Mouse (Mus musculus): Measurements from ENCODE around the gene Sf3b4.

The Sf3b4 gene

GRCm38 (mm10) chr3:96172197-96173178 is at the start of gene Sf3b4:
Sf3b4 (plus strand) TSS chr3:96172332.
- peak; percentile 93 for DNase-seq (ENCODE audit: low spot score)

DNA sequence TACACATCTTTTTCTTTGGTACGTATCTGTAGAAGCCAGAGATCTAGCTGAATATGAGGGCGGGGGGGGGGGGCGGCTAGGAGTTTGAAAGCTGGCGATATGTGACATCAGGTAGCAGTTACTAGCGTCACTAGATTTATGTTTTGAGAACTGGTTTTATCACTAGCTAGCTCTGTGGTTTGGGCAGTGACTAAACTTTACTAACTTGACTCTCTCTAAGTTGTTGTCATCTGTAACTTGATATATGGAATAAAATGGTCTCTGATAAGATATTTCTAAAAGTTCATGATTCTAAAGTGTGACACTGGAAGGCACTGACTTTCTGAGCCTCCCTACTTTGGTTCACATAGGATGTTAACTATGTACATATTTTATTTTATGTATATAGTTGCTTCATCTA is 47.9 kb upstream of the Sf3b4 start:
- DNase-seq (ENCODE audit: low spot score): no peak

- DNase-seq (ENCODE audit: low spot score): no peak
Measured at GRCm38 (mm10) chr3:96128128-96128527, 44.0 kb upstream of the Sf3b4 start.

GRCm38 (mm10) chr3:96132478-96132877 is 39.7 kb upstream of the Sf3b4 start:
- no peak for DNase-seq (ENCODE audit: low spot score)

DNA sequence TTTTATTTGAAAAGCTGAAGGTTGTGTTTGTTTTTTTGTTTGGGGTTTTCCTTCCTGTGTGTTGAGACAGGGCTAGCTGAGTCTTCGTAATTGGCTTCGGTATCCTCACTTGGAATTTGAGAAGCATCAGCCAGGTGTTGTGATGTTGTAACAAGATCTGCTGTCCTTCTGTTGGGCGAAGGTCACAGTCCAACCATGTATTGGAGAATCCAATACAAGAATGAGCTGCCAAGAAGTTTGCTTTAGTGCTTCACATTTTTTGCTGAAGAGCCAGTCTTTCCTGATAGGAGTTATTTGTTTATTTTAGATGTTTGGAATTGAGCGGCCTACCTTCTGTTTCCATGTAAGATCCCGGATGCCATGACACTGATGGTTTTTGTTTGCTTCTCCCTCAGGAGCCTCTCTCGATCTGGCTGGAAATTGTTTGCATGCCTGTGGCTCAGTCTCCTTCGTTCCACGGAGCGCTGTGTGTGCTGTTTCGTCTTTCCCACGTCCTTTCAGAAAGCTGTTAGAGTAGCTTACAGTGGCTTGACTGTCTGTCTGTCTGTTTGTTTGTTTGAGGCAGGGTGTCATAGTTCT is 38.7 kb upstream of the Sf3b4 start:
- no peak for DNase-seq (ENCODE audit: low spot score)

GRCm38 (mm10) chr3:96135011-96135410 is 37.1 kb upstream of the Sf3b4 start:
- DNase-seq (ENCODE audit: low spot score): no peak

GRCm38 (mm10) chr3:96147950-96148349 is 24.2 kb upstream of the Sf3b4 start:
- DNase-seq (ENCODE audit: low spot score): peak; percentile 84

GRCm38 (mm10) chr3:96151836-96152235 is 20.3 kb upstream of the Sf3b4 start:
- DNase-seq (ENCODE audit: low spot score): no peak

DNA sequence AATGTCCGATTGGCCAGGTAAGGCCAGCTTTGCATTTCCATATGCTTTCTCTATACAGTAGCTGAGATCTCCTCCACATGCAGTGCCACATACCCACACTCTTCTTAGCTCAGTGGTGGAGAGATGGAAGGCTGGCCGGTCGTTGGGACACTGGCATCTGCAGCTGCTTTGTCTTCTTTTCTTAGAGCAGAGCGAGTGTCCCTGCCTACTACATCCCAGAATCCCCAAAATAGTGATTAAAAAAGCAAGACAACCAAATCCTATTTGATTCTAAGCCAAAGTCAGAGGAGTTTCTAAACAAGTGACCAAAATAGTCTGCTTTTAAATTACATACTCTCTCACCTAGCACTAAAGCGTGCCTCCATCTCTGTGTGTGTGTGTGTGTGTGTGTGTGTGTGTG is 19.5 kb upstream of the Sf3b4 start:
- DNase-seq (ENCODE audit: low spot score): no peak

DNA sequence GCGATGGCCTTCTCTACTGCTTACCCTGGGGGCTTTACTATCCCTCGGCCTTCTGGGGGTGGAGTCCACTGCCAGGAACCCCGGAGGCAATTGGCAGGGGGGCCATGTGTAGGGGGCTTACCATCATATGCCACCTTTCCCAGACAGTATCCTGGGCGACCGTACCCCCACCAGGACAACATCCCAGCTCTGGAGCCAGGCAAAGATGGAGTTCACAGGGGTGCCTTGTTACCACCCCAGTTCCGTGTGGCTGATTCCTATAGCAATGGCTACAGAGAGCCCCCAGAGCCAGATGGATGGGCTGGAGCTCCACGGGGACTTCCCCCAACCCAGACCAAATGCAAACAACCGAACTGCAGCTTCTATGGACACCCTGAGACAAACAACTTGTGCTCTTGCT is 16.6 kb upstream of the Sf3b4 start:
- no peak for DNase-seq (ENCODE audit: low spot score)

- DNase-seq (ENCODE audit: low spot score): no peak
Measured at GRCm38 (mm10) chr3:96159820-96160219, 12.3 kb upstream of the Sf3b4 start.

- DNase-seq (ENCODE audit: low spot score): peak; percentile 78
Measured at GRCm38 (mm10) chr3:96160222-96160802, 11.8 kb upstream of the Sf3b4 start.

GRCm38 (mm10) chr3:96160803-96161516 is 11.2 kb upstream of the Sf3b4 start:
- DNase-seq (ENCODE audit: low spot score): peak; percentile 84

GRCm38 (mm10) chr3:96161869-96162840 is 10.0 kb upstream of the Sf3b4 start, which contains the start of gene Mtmr11:
Mtmr11 (plus strand) TSS chr3:96162004.
- DNase-seq (ENCODE audit: low spot score): peak; percentile 51

DNA sequence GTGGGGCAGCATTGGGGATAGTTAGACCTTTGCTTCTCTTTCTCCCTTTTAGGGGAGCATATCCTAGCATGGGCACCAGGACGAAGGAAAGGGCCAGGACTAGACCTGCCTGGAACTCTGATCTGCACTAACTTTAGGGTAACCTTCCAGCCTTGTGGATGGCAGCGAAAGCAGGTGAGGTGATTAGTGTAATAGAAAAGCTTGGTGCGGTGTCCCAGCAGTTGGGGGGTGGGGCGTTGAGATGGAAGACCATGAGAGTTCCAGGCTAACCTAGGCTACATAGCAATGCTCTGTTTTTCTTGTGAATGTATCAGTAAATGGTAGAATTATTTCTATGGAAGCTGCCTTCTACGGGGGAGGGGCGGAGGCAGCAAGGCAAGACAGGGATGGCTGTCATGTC is 9.1 kb upstream of the Sf3b4 start:
- no peak for DNase-seq (ENCODE audit: low spot score)

GRCm38 (mm10) chr3:96168466-96169158 is 3.5 kb upstream of the Sf3b4 start:
- no peak for DNase-seq (ENCODE audit: low spot score)

GRCm38 (mm10) chr3:96170276-96170675 is 1.9 kb upstream of the Sf3b4 start:
- no peak for DNase-seq (ENCODE audit: low spot score)

DNA sequence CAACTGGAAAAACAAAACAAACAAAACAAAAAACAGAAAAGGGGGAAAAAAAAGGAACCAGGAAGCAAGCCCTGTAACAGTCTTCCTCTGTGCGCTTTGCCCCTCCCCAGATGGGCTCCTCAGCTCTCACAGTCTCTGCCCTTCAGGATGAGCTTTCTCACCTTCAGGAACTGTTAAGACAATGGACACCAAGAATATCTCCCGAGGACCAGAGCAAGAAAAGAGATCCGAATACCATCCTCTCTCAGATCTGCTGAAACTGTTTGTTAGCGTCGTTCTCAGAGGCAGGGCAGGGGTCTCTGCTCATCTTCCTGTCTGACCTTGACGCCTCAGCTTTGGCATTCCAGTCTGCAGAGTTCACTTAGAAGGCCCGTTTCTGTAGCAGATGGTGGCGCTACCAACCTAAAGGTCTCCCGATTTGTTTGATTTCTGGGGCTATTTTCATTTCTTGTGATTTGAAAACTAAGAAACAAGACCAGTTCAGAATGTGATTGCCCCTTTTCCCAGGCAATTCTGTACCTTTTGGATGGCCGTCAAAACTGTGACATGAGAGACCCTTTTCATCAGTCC is 1.1 kb upstream of the Sf3b4 start:
- no peak for DNase-seq (ENCODE audit: low spot score)

GRCm38 (mm10) chr3:96171583-96172196 is 442 bp upstream of the Sf3b4 start:
- DNase-seq (ENCODE audit: low spot score): no peak

GRCm38 (mm10) chr3:96173185-96173584 is 1.1 kb downstream of the Sf3b4 start:
- peak; percentile 32 for DNase-seq (ENCODE audit: low spot score)

All from MN1 (cell line).